Mouse (Mus musculus) embryonic fibroblast, embryonic 13.5 days (primary cell): ENCODE measurements around the gene Gm1043. TPM values are rescaled to one million over a fixed set of nuclear protein-coding genes. Genes with fewer than 3 reads are reported as not detected.
A peak's percentile ranks its signal among the peaks of the same experiment; 100 is the strongest.

Source experiments
- H3K27ac ChIP-seq: 2 replicates; pipeline ENCODE4 v1.5.1; 2012; ENCODE audit warnings: low read length, control low read depth, inconsistent platforms; ENCODE audit not compliant: insufficient read depth
- H3K4me1 ChIP-seq: 2 replicates; pipeline ENCODE4 v1.6.1; 2011; ENCODE audit warnings: low read length; ENCODE audit not compliant: control insufficient read depth, insufficient read depth
- H3K4me3 ChIP-seq: 2 replicates; pipeline ENCODE4 v1.5.1; 2011; ENCODE audit warnings: mild to moderate bottlenecking, control low read depth, low read length; ENCODE audit not compliant: insufficient read depth
- CTCF ChIP-seq: IDR thresholded peaks from 2 replicates; pipeline ENCODE4 v1.5.1; 2011; ENCODE audit warnings: mild to moderate bottlenecking, control low read depth, low read length, moderate library complexity, borderline replicate concordance; ENCODE audit not compliant: insufficient read depth
- POLR2A ChIP-seq: IDR thresholded peaks from 2 replicates; pipeline ENCODE4 v1.6.1; 2011; ENCODE audit warnings: low read depth, mild to moderate bottlenecking, control low read depth, low read length, moderate library complexity
- polyA plus RNA-seq: library from polyadenylated mRNA; stranded (reverse); fragments of >200 nt; gene quantifications from 2 replicates; pipeline ENCODE4 v1.2.4, GENCODE M21; 2011; ENCODE audit warnings: low read depth; ENCODE audit not compliant: missing spikeins, insufficient read length

Gm1043 gene
- polyA plus RNA-seq, 1 experiment = not detected

DNA sequence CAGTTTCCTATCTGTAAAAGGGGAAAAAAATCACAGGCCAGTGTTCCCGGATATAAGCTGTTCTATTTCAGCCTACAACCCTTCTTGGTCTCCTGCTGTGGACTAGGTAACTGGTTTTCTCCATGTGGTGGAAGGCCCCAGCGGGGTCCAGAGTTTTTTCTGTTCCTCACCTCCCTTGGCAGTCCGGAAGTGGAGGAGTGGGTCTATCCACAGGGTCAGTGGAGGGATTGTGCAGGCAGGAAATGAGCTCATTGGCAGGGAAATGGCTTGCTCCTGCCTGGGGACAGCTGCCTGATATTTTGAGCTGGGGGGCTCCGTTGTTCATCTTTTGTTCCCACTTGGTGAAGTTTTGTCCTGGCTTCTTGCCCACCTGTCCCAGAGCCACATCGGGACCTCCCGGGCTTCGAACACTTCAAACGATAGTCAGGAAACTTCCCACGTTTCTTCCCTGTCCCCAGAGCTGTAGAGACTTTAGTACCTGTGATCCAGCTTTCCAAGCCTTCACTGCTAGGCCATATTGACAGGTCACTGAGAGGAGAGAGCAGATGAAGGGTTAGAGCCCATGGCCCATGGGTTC is 159.6 kb downstream of the Gm1043 start:
- Histone ChIP-seq H3K27ac (no peak overlapping the region), H3K4me1 (0 out of 2 replicates have a peak, but pooled peaks cover 2% of the 10 kb centered on the region), H3K4me3 (no peak overlapping the region)
- TF ChIP-seq POLR2A (no peak), CTCF (no peak)

DNA sequence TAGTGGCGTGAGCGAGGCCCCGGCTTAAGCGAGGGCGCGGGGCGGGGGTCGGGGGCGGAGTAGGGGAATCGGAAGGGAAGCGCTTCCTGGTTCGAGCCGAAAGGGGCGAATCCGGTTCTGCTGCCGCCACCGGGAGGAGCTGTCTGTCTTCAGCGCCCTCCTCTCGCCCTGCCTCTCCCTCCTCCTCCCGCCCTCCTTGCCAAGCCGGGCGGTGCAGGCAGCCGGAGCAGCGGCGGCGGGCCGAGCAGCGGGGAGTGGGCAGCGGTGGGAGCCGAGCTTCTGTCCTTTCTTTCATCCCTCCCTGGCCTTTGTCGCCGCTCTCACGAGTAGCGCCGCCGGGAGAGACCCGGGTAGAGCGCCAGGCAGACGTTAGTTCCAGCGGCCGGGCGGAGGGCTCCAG is 160.5 kb downstream of the Gm1043 start:
- peak overlapping the region; percentile 65 for H3K4me3 ChIP-seq
- no peak overlapping the region for H3K27ac ChIP-seq
- H3K4me1 ChIP-seq = 0 out of 2 replicates have a peak, but pooled peaks cover 2% of the 10 kb centered on the region
- TF ChIP-seq POLR2A = no peak
- TF ChIP-seq CTCF = no peak

DNA sequence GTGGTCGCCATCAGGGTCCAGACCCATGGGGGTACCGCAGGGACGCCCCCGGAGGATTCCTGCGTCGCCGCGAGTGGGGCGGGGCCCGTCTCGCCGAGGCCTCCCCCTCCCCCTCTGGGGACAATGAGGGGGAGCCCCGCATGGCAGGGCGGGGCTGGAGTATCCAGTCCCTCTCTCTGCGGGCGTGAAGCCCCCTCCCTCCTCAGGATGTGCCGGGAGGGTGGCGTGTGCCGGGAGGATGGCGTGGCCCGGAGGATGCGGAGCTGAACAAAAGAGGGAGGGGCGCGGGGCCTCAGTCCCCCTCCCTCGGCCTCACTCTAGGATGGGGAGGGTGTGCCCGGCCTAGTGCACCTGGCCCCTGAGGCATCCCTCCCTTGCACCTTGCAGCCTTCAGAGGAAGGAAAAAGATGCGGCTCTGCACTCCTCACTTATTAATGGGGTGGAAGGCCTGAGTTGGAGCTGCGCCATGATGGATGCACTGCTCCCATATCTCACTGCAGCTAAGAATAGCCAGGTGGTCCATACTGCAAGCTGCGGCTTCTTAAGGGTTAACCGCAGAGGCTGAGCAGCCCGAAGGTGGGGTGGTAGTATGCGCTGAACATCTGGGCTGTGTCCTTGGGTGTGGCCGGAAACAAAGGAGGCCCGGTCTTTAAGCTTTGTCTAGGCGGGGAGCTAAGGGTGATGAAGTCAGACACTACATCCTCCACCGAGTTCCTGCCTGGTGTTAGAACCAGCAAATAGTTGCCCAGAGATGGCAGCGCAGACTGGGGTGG is 161.2 kb downstream of the Gm1043 start:
- Histone ChIP-seq H3K27ac (no peak overlapping the region), H3K4me1 (0 out of 2 replicates have a peak, but pooled peaks cover 2% of the 10 kb centered on the region), H3K4me3 (peak overlapping the region; percentile 65)
- TF ChIP-seq POLR2A (no peak), CTCF (no peak)

DNA sequence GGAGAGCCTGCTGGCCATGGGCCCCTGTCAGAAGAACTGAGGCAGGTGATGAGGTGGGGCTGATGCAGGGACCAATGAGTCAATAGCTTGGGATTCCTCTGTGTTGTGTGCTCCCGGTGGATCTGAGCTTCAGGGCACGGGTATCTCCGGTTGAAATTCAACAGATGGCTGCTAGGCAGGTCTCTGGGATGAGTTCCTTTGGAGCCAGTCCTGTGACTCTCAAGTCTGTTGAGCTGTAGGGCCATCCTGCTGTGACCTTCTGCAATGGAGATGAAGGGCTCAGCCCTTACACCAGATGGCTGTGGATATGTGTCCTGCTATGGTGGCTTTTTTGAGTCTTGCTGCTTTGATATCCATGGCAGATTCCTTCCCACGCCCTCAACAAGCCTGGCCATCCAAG is 162.3 kb downstream of the Gm1043 start:
- H3K4me1 ChIP-seq = 0 out of 2 replicates have a peak, but pooled peaks cover 2% of the 10 kb centered on the region
- no peak for TF ChIP-seq POLR2A
- TF ChIP-seq CTCF = no peak
- no peak overlapping the region for H3K4me3 ChIP-seq
- H3K27ac ChIP-seq = no peak overlapping the region

DNA sequence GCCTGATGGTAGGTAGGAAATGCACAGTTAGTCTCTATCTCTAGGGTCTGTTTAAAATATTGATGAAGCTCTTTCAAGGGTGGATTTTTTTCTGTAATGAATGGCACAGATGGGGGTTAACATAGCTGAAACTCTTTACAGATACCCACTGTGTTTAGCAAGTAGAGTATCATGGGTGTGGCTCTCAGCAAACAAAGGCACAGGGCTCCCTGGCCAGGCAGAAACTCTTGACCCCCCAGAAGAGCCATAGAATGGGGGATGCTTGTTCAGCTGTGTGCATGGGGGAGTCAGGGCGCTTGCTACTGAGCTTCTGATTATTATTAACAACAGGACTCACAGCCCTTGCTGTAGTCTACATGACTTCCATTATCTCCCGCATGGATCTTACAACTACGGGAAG is 163.7 kb downstream of the Gm1043 start:
- TF ChIP-seq CTCF = no peak
- H3K4me1 ChIP-seq = 0 out of 2 replicates have a peak, but pooled peaks cover 2% of the 10 kb centered on the region
- no peak overlapping the region for H3K27ac ChIP-seq
- H3K4me3 ChIP-seq = no peak overlapping the region

DNA sequence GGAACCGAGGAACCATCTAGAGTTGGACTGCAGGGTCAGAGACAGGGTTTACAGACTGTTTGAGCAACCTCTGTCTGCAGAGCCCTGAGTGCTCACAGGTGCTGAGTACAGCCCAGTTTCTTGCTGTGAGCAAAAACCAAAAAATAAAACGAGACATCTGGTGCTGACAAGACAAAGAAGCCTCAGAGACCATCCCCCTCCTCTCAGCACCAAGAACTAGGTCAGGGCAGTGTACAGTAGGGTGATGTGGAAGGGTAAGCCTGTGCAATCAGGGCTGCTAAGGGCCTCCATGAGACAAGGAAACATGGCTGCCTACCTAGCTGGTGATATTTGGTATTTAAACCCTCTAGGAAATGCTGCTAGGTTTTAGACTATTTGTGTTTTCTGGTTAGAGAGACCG is 166.4 kb downstream of the Gm1043 start:
- no peak for TF ChIP-seq CTCF
- TF ChIP-seq POLR2A = no peak
- no peak overlapping the region for H3K27ac ChIP-seq
- no peaks in the 10 kb centered on the region for H3K4me1 ChIP-seq
- no peak overlapping the region for H3K4me3 ChIP-seq

DNA sequence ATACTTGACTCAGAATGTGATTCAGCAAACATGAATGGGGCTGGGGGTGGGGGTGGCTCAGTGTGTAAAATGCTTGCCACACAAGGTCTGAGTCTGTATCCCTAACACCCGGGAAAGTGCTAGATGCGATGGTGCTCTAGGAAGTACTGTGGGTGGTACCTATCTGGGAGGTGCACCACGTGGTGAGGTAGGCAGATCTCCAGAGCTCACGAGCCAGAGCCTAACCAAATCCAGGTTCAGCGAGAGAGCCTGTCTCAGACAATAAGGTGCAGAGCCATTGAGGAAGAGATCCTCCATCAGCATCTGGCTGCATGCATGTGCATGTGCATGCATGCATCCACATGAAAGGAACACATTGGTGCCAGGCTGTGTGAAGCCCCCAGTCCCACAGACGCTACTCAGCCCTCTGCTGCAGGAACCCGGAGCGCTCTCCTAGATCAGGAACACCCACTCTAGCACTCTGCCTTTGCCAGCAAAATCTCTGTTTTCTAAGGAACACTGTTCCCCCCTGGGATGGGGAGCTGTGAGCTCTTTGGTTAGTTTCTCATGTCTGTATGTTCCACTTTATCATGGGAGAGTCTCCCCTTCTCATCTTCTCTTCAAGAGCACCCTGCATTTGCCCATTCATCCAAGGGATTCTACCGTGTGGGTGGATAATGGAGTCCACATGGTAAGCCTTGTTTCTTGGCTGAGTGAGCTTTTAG is 167.1 kb downstream of the Gm1043 start:
- Histone ChIP-seq H3K27ac (no peak overlapping the region), H3K4me1 (no peaks in the 10 kb centered on the region), H3K4me3 (no peak overlapping the region)
- no peak for TF ChIP-seq POLR2A
- no peak for TF ChIP-seq CTCF

DNA sequence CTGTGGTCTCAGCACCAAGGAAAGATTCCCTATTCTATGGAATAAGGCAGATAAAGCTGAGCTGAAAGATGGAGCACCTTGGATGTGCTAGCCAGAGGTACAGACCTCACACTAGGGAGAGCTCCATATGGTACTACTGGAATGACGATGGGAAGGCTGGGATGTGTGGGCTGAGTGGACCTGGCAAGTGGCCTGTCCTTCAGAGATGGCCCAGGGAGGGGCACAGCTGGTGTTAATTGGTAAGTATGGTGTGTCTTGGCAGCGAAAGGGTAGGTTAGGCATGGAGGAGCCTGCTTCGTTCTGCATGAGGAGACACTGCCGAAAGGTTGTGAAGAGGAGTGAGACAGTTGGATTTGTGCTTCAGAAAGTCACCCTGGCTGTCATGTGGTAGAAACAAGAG is 169.4 kb downstream of the Gm1043 start:
- Histone ChIP-seq H3K4me1 (no peaks in the 10 kb centered on the region), H3K27ac (no peak overlapping the region), H3K4me3 (no peak overlapping the region)
- TF ChIP-seq CTCF (no peak), POLR2A (no peak)

DNA sequence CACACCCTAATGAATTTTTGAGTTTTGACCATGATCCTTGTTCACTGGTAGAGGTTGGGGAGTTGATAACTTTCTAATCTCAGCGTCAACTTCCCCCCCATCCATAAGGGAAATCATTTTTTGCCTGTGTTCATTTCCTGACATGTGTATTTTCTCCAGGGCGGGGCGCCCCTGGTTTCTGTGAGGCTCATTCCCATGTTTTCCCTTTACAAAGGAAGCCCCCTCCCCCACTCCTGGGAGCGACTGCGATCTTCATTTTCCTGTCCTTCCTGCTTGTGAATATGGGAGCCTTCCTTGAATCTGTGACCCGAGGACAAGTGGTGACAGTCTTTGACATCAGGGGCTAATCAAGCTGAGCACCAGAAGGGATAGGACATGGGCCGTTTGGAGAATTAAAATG is 171.7 kb downstream of the Gm1043 start:
- H3K4me1 ChIP-seq = no peaks in the 10 kb centered on the region
- no peak overlapping the region for H3K27ac ChIP-seq
- TF ChIP-seq POLR2A = no peak
- no peak for TF ChIP-seq CTCF
- H3K4me3 ChIP-seq = no peak overlapping the region

DNA sequence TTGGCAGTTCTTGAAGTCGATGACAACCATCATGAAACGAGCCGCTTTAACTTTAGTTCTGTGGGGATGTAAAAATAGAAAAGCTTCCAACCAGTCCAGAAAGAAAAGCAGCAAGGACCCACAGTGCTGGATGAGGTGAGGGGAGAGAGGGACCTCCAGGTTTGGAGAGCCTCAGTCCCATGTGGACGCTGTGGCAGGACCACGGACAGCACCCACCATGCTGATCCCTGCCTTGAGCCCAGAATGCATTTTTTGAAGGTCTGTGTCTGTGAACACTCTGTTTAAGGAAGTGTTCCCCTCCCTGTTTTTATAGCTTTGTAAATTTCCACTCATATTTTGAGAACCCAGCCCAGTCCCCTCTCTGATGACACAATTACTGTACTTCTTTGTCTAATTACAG is 172.1 kb downstream of the Gm1043 start:
- Histone ChIP-seq H3K4me1 (no peaks in the 10 kb centered on the region), H3K27ac (no peak overlapping the region), H3K4me3 (no peak overlapping the region)
- no peak for TF ChIP-seq POLR2A
- TF ChIP-seq CTCF = no peak
